In genomic region chrX:98964513-98964912, GRCm38 (mm10) we compare ENCODE assay signal across 15 mouse cellular contexts.
"Had no signal": no experiment of that assay in that cellular context is flagged by ENCODE, and none has a peak within 500 bp of the region (broad histone marks: within the 10 kb centered on the region; RNA-seq: fewer than 3 reads in every experiment).

No protein-coding gene starts in this region.

- H3K27ac ChIP-seq: intestine, embryonic 15.5 days; kidney, embryonic 15.5 days; limb, embryonic 15.5 days; liver, embryonic 12.5 days; lung, embryonic 15.5 days; midbrain, embryonic 12.5 days; neural tube, embryonic 15.5 days had no signal

- H3K36me3 ChIP-seq: intestine, embryonic 15.5 days; kidney, embryonic 15.5 days; limb, embryonic 15.5 days; liver, embryonic 12.5 days; lung, embryonic 15.5 days; midbrain, embryonic 12.5 days; neural tube, embryonic 15.5 days had no signal

- H3K27me3 ChIP-seq: intestine, embryonic 15.5 days; lung, embryonic 15.5 days; neural tube, embryonic 15.5 days had no signal

- H3K4me1 ChIP-seq: intestine, embryonic 15.5 days; kidney, embryonic 15.5 days; limb, embryonic 15.5 days; liver, embryonic 12.5 days; lung, embryonic 15.5 days; midbrain, embryonic 12.5 days; neural tube, embryonic 15.5 days had no signal

- H3K4me3 ChIP-seq: intestine, embryonic 15.5 days; kidney, embryonic 15.5 days; limb, embryonic 15.5 days; liver, embryonic 12.5 days; lung, embryonic 15.5 days; midbrain, embryonic 12.5 days; myocyte; neural tube, embryonic 15.5 days had no signal

- ATAC-seq: intestine, embryonic 15.5 days; liver, embryonic 12.5 days; midbrain, embryonic 16.5 days had no signal

- H3K9ac ChIP-seq: intestine, embryonic 15.5 days; kidney, embryonic 15.5 days; limb, embryonic 15.5 days; liver, embryonic 12.5 days; lung, embryonic 15.5 days; midbrain, embryonic 12.5 days; neural tube, embryonic 15.5 days had no signal

- H3K4me2 ChIP-seq: intestine, embryonic 15.5 days; kidney, embryonic 15.5 days; limb, embryonic 15.5 days; liver, embryonic 12.5 days; lung, embryonic 15.5 days; midbrain, embryonic 12.5 days; neural tube, embryonic 15.5 days had no signal

- DNase-seq: kidney, adult 2 months; kidney, postnatal 14 days; layer of hippocampus, postnatal 36 days; spleen, adult 18-20 months; thymus, adult 2 months; thymus, postnatal 25 days had no signal

- H3K9me3 ChIP-seq: intestine, embryonic 15.5 days; kidney, embryonic 15.5 days; limb, embryonic 15.5 days; liver, embryonic 12.5 days; lung, embryonic 15.5 days; midbrain, embryonic 12.5 days; neural tube, embryonic 15.5 days had no signal
